Comparison of ENCODE assay signal across 9 mouse cellular contexts in genomic region chr13:54758756-54759470, GRCm38 (mm10). TPM values are rescaled to one million over a fixed set of nuclear protein-coding genes. Genes with fewer than 3 reads are reported as not detected.
DNase-seq lines count a peak whose midpoint lies in the region; ATAC-seq and TF ChIP-seq lines count a peak whose summit lies in the region.
"Had no signal": no experiment of that assay in that cellular context is flagged by ENCODE, and none has a peak within 500 bp of the region (broad histone marks: within the 10 kb centered on the region; RNA-seq: fewer than 3 reads in every experiment).

No protein-coding gene starts in this region.

- peaks cover 20% of the 10 kb centered on the region for H3K4me1 ChIP-seq in embryonic facial prominence, embryonic 13.5 days
- H3K4me1 ChIP-seq in intestine, embryonic 15.5 days (replicated peaks) = no peaks in the 10 kb centered on the region
- peaks cover 64% of the 10 kb centered on the region for H3K4me1 ChIP-seq in neural tube, embryonic 13.5 days (replicated peaks)

- DNase-seq in left cerebral cortex, adult 2 months (ENCODE audit: extremely low spot score in 1 of 2, low spot score in 2 of 2) = no peak
- no peak for DNase-seq in left cerebral cortex, postnatal 25 days (ENCODE audit: low spot score in 2 of 2)
- no peak for DNase-seq in thymus, adult 18-20 months
- no peak for DNase-seq in ovary, postnatal 14 days (ENCODE audit: low spot score)

- peaks cover 77% of the 10 kb centered on the region for H3K27me3 ChIP-seq in embryonic facial prominence, embryonic 13.5 days
- peaks cover 32% of the 10 kb centered on the region for H3K27me3 ChIP-seq in intestine, embryonic 15.5 days (replicated peaks)
- peaks cover 33% of the 10 kb centered on the region for H3K27me3 ChIP-seq in neural tube, embryonic 13.5 days

- intact Hi-C loops in left cerebral cortex, adult 2 months (cut with DNase I) = loop anchor here (2.0 kb wide), 2 partner anchors 36 to 42 kb away; no protein-coding TSS in a partner anchor
- intact Hi-C loops in left cerebral cortex, postnatal 25 days (cut with DNase I) = loop anchor here (2.0 kb wide), 1 partner anchor 42 kb away; no protein-coding TSS in a partner anchor

- H3K9me3 ChIP-seq in embryonic facial prominence, embryonic 13.5 days = no peaks in the 10 kb centered on the region
- no peaks in the 10 kb centered on the region for H3K9me3 ChIP-seq in intestine, embryonic 15.5 days
- H3K9me3 ChIP-seq in neural tube, embryonic 13.5 days = no peaks in the 10 kb centered on the region

- H3K27ac ChIP-seq in left cerebral cortex, adult 2 months = peak overlapping the region; percentile 93
- no peak overlapping the region for H3K27ac ChIP-seq in embryonic facial prominence, embryonic 13.5 days
- H3K27ac ChIP-seq in intestine, embryonic 15.5 days = no peak overlapping the region
- peak overlapping the region; percentile 94 for H3K27ac ChIP-seq in neural tube, embryonic 13.5 days (replicated peaks)

- peak overlapping the region; percentile 9; the same call in 1 of the 2 replicates for H3K4me3 ChIP-seq in left cerebral cortex, adult 2 months
- H3K4me3 ChIP-seq in embryonic facial prominence, embryonic 13.5 days = peak overlapping the region; percentile 45; the same call in 1 of the 2 replicates
- 0 out of 2 replicates have a peak overlapping the region, but pooled peaks have one; percentile 3 for H3K4me3 ChIP-seq in intestine, embryonic 15.5 days (replicated peaks)
- H3K4me3 ChIP-seq in neural tube, embryonic 13.5 days = peak overlapping the region; percentile 43

- H3K36me3 ChIP-seq in embryonic facial prominence, embryonic 13.5 days = no peaks in the 10 kb centered on the region
- no peaks in the 10 kb centered on the region for H3K36me3 ChIP-seq in intestine, embryonic 15.5 days
- no peaks in the 10 kb centered on the region for H3K36me3 ChIP-seq in neural tube, embryonic 13.5 days

- no peak for TF ChIP-seq CTCF in left cerebral cortex, adult 2 months (IDR thresholded peaks at IDR 0.05)

- H3K9ac ChIP-seq in embryonic facial prominence, embryonic 13.5 days = no peak overlapping the region
- no peak overlapping the region for H3K9ac ChIP-seq in intestine, embryonic 15.5 days
- peak overlapping the region; percentile 71 for H3K9ac ChIP-seq in neural tube, embryonic 13.5 days

- H3K4me2 ChIP-seq in embryonic facial prominence, embryonic 13.5 days = peak overlapping the region; percentile 72
- peak overlapping the region; percentile 67 for H3K4me2 ChIP-seq in intestine, embryonic 15.5 days (replicated peaks)
- peak overlapping the region; percentile 84 for H3K4me2 ChIP-seq in neural tube, embryonic 13.5 days

- no peak for ATAC-seq in embryonic facial prominence, embryonic 13.5 days (ENCODE audit: insufficient number of reproducible peaks, insufficient read depth, low FRiP score, low TSS enrichment, low read depth)
- ATAC-seq in intestine, embryonic 15.5 days = no peak; the same call in 1 of the 2 replicates
- ATAC-seq in neural tube, embryonic 13.5 days (ENCODE audit: low read depth) = peak; percentile 17
- no peak for ATAC-seq in erythroid progenitor cell, adult 5-6 weeks (replicated peaks; ENCODE audit: low FRiP score, poor library complexity, severe bottlenecking)

- under 1% methylated on average over 29 of the region's 29 CpGs for WGBS in embryonic facial prominence, embryonic 13.5 days
- WGBS in intestine, embryonic 15.5 days = 3% methylated on average over 29 of the region's 29 CpGs
- 1% methylated on average over 29 of the region's 29 CpGs for WGBS in neural tube, embryonic 13.5 days

RNA-seq across cellular contexts. Expression of gene Sncb, which starts 7.5 kb away (rescaled TPM):
- total RNA-seq in left cerebral cortex, adult 2 months (2021) = 100 to 1,000 TPM; 869 to 881 TPM
- 100 to 1,000 TPM; 785 to 906 TPM for total RNA-seq in left cerebral cortex, postnatal 25 days (2021)
- 0.20 TPM in 1 of 2 replicates, not detected in the other for polyA plus RNA-seq in embryonic facial prominence, embryonic 13.5 days (2015; fragmentation: Nextera tagmentation; extraction: Ambion mirVana)
- polyA plus RNA-seq in intestine, embryonic 15.5 days (2015; fragmentation: Nextera tagmentation; extraction: Ambion mirVana) = 0.24 and 0.42 TPM in 2 replicates
- polyA plus RNA-seq in neural tube, embryonic 13.5 days (2015; fragmentation: Nextera tagmentation; extraction: Ambion mirVana) = 21.1 and 21.6 TPM in 2 replicates
- not detected in 2 replicates for total RNA-seq in erythroid progenitor cell, adult 5-6 weeks (2015; ENCODE audit: low replicate concordance)
- total RNA-seq in erythroid progenitor cell, adult 5-6 weeks (2017; ENCODE audit: low replicate concordance) = not detected in 2 replicates
- polyA plus RNA-seq: gonadal fat pad, adult 2 months had no signal

RNA-seq across cellular contexts. Expression of gene Gprin1, which starts 9.2 kb away (rescaled TPM):
- 100 to 1,000 TPM; 128 to 130 TPM for total RNA-seq in left cerebral cortex, adult 2 months (2021)
- total RNA-seq in left cerebral cortex, postnatal 25 days (2021) = 100 to 1,000 TPM; 120 to 145 TPM
- 0.44 and 0.46 TPM in 2 replicates for polyA plus RNA-seq in embryonic facial prominence, embryonic 13.5 days (2015; fragmentation: Nextera tagmentation; extraction: Ambion mirVana)
- 0.53 and 0.82 TPM in 2 replicates for polyA plus RNA-seq in intestine, embryonic 15.5 days (2015; fragmentation: Nextera tagmentation; extraction: Ambion mirVana)
- 12.2 and 17.5 TPM in 2 replicates for polyA plus RNA-seq in neural tube, embryonic 13.5 days (2015; fragmentation: Nextera tagmentation; extraction: Ambion mirVana)
- not detected in 2 replicates for total RNA-seq in erythroid progenitor cell, adult 5-6 weeks (2015; ENCODE audit: low replicate concordance)
- total RNA-seq in erythroid progenitor cell, adult 5-6 weeks (2017; ENCODE audit: low replicate concordance) = not detected in 2 replicates

RNA-seq across cellular contexts. Expression of gene Eif4e1b, which starts 24.9 kb away (rescaled TPM):
- total RNA-seq in left cerebral cortex, adult 2 months (2021) = not detected
- total RNA-seq in left cerebral cortex, postnatal 25 days (2021) = not detected
- not detected in 2 replicates for polyA plus RNA-seq in embryonic facial prominence, embryonic 13.5 days (2015; fragmentation: Nextera tagmentation; extraction: Ambion mirVana)
- polyA plus RNA-seq in intestine, embryonic 15.5 days (2015; fragmentation: Nextera tagmentation; extraction: Ambion mirVana) = not detected in 2 replicates
- not detected in 2 replicates for polyA plus RNA-seq in neural tube, embryonic 13.5 days (2015; fragmentation: Nextera tagmentation; extraction: Ambion mirVana)
- not detected in 2 replicates for total RNA-seq in erythroid progenitor cell, adult 5-6 weeks (2015; ENCODE audit: low replicate concordance)
- total RNA-seq in erythroid progenitor cell, adult 5-6 weeks (2017; ENCODE audit: low replicate concordance) = not detected in 2 replicates
- polyA plus RNA-seq: gonadal fat pad, adult 2 months had no signal

RNA-seq across cellular contexts. Expression of gene Tspan17, which starts 30.3 kb away (rescaled TPM):
- 10 to 100 TPM; 91.7 to 95.3 TPM for total RNA-seq in left cerebral cortex, adult 2 months (2021)
- total RNA-seq in left cerebral cortex, postnatal 25 days (2021) = 10 to 100 TPM; 69.3 to 79.1 TPM
- 7.5 and 7.6 TPM in 2 replicates for polyA plus RNA-seq in embryonic facial prominence, embryonic 13.5 days (2015; fragmentation: Nextera tagmentation; extraction: Ambion mirVana)
- 13.9 TPM in 2 replicates for polyA plus RNA-seq in intestine, embryonic 15.5 days (2015; fragmentation: Nextera tagmentation; extraction: Ambion mirVana)
- 69.2 and 80.8 TPM in 2 replicates for polyA plus RNA-seq in neural tube, embryonic 13.5 days (2015; fragmentation: Nextera tagmentation; extraction: Ambion mirVana)
- total RNA-seq in erythroid progenitor cell, adult 5-6 weeks (2015; ENCODE audit: low replicate concordance) = not detected in 2 replicates
- total RNA-seq in erythroid progenitor cell, adult 5-6 weeks (2017; ENCODE audit: low replicate concordance) = 6.3 TPM in 1 of 2 replicates, not detected in the other

RNA-seq across cellular contexts. Expression of gene Cdhr2, which starts 57.7 kb away (rescaled TPM):
- total RNA-seq in left cerebral cortex, adult 2 months (2021) = under 1 TPM; 0.16 to 0.45 TPM
- total RNA-seq in left cerebral cortex, postnatal 25 days (2021) = under 1 TPM; 0.14 to 0.23 TPM
- polyA plus RNA-seq in embryonic facial prominence, embryonic 13.5 days (2015; fragmentation: Nextera tagmentation; extraction: Ambion mirVana) = 1.4 TPM in 1 of 2 replicates, not detected in the other
- 32.2 and 37.2 TPM in 2 replicates for polyA plus RNA-seq in intestine, embryonic 15.5 days (2015; fragmentation: Nextera tagmentation; extraction: Ambion mirVana)
- polyA plus RNA-seq in neural tube, embryonic 13.5 days (2015; fragmentation: Nextera tagmentation; extraction: Ambion mirVana) = 0.06 and 0.07 TPM in 2 replicates
- not detected in 2 replicates for total RNA-seq in erythroid progenitor cell, adult 5-6 weeks (2015; ENCODE audit: low replicate concordance)
- total RNA-seq in erythroid progenitor cell, adult 5-6 weeks (2017; ENCODE audit: low replicate concordance) = not detected in 2 replicates

Comparison
In these comparisons a context has a peak if more than half of its experiments do, and no peak if none do; other contexts are left out.
1. H3K27ac ChIP-seq: peak in left cerebral cortex, adult 2 months (single experiment) and neural tube, embryonic 13.5 days (single experiment); none in embryonic facial prominence, embryonic 13.5 days (single experiment) and intestine, embryonic 15.5 days (single experiment).
2. RNA of gene Sncb, which starts 7.5 kb away (total RNA-seq): 785 to 906 TPM in left cerebral cortex, postnatal 25 days and 869 to 881 TPM in left cerebral cortex, adult 2 months; not detected in erythroid progenitor cell, adult 5-6 weeks; every median in the first group is over 100 times any median in the second.
3. RNA of gene Gprin1, which starts 9.2 kb away (total RNA-seq): 120 to 145 TPM in left cerebral cortex, postnatal 25 days and 128 to 130 TPM in left cerebral cortex, adult 2 months; not detected in erythroid progenitor cell, adult 5-6 weeks; every median in the first group is over 100 times any median in the second.
4. Peak in every context shown above with its lines, with median percentiles within 50 percentile points of each other: H3K4me3 ChIP-seq and H3K4me2 ChIP-seq.